Mouse (Mus musculus) limb, embryonic 11.5 days (tissue): Measurements from ENCODE around the gene Mllt10. TPM values are rescaled to one million over a fixed set of nuclear protein-coding genes. Genes with fewer than 3 reads are reported as not detected.

Source experiments
- ATAC-seq: fragments of 200-750 bp; cut with Nextera tagmentation; 2 replicates; pipeline ENCODE4 v1.8.0; 2017; ENCODE audit warnings: low read depth; ENCODE audit not compliant: insufficient number of reproducible peaks, low FRiP score, low TSS enrichment
- DNase-seq: peaks from one replicate; pipeline ENCODE4 v3.0.0-alpha.2; 2015; ENCODE audit warnings: low spot score
- H3K27ac ChIP-seq: fragments of 300-500 bp; sonication (generic); replicated peaks from 2 replicates; pipeline ENCODE4 v1.5.1; 2014; ENCODE audit warnings: low read depth, mild to moderate bottlenecking, low read length
- H3K27me3 ChIP-seq: fragments of 300-500 bp; sonication (generic); 2 replicates; pipeline ENCODE4 v1.6.1; 2014; ENCODE audit warnings: mild to moderate bottlenecking, low read length, mixed read lengths; ENCODE audit not compliant: control insufficient read depth, insufficient read depth
- H3K36me3 ChIP-seq: fragments of 300-500 bp; sonication (generic); 2 replicates; pipeline ENCODE4 v1.6.1; 2014; ENCODE audit warnings: mild to moderate bottlenecking, low read length, moderate library complexity, mixed read lengths; ENCODE audit not compliant: control insufficient read depth, insufficient read depth
- H3K4me1 ChIP-seq: fragments of 300-500 bp; sonication (generic); 2 replicates; pipeline ENCODE4 v1.6.1; 2014; ENCODE audit warnings: low read length, mixed read lengths; ENCODE audit not compliant: control insufficient read depth, insufficient read depth
- H3K4me2 ChIP-seq: fragments of 300-500 bp; sonication (generic); 2 replicates; pipeline ENCODE4 v1.6.1; 2014; ENCODE audit warnings: low read depth, mild to moderate bottlenecking, moderate library complexity; ENCODE audit not compliant: severe bottlenecking
- H3K4me3 ChIP-seq: fragments of 300-500 bp; sonication (generic); 2 replicates; pipeline ENCODE4 v1.5.1; 2014; ENCODE audit warnings: low read depth, low read length
- H3K9ac ChIP-seq: fragments of 300-500 bp; sonication (generic); 2 replicates; pipeline ENCODE4 v1.6.1; 2014; ENCODE audit warnings: mild to moderate bottlenecking, low read length
- H3K9me3 ChIP-seq: fragments of 300-500 bp; sonication (generic); 2 replicates; pipeline ENCODE4 v1.6.1; 2016; ENCODE audit warnings: low read length; ENCODE audit not compliant: control insufficient read depth
- WGBS: fragments of 180-500 bp; shearing (Covaris S2); extraction: QIAGEN DNeasy Blood & Tissue Kit; methylation state at CpG from one replicate; pipeline ENCODE4 v1.1.7; 2014; 5-methylcytosine and 5-hydroxymethylcytosine counted together
- microRNA-seq: library from miRNA; unstranded; fragments of <30 nt; microRNA quantifications from one replicate; pipeline ENCODE4, GENCODE M21; 2016
- polyA plus RNA-seq: library from polyadenylated mRNA; unstranded; fragments of >200 nt; fragmentation: Nextera tagmentation; extraction: Ambion mirVana; gene quantifications from 2 replicates; pipeline ENCODE4 v1.2.1, GENCODE M21; 2014

Mllt10 gene
- polyA plus RNA-seq, 1 experiment from 2014 or later = 46.3 TPM

DNA sequence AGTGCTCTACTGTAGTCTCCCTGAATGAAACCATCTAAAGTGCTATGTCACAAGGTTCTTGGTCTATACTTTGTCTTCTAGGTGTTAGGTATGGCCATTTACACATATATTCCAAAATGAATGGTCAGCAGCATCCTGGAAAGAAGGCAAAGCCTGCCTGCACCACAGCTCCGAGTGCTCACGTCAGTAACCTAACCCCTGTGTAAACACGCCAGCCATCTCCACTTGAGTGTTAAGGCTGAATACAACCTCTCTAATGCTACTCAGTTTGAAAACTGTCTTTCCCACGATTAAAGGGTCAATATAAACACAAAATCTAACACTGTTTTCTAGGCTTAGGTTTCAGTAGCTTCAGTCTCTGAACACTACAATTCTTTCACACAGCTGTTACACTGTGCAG, 176.1 kb downstream of the Mllt10 start:
- 39% methylated on average over 4 of the region's 4 CpGs for WGBS

DNA sequence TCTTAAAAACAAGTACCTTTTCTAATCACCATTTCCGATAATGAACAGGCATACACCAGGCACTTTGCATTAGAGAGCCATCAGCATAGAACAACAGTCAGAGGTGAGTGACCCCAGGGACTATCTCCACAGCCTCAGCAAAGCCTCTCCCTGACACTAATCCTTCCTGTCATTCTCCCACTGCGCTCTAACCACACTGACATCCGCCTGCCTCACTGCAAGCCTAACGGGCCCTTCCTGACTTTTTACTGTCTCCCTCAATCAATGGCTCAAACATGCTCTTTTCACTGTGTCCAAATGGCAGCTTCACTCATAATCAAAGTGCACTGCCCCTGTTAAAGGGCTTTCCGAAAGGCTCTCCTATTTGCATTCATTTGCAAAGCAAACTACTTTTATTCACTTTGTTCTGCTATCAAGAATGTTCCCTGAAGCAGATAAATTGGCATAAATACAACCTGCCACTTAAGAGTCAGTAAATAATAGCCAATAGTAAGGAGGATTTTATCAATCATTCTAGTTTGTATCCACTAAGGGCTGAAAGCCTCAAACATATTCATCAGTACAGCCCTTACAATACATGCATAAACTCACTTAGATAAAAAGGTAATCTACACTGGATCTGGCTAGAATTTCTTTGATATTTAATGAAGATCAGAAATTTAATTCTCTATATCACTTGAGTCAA, 178.0 kb downstream of the Mllt10 start:
- H3K9ac ChIP-seq = no peak overlapping the region
- no peak overlapping the region for H3K27ac ChIP-seq
- H3K9me3 ChIP-seq = no peaks in the 10 kb centered on the region
- no peak overlapping the region for H3K4me2 ChIP-seq
- H3K4me3 ChIP-seq = no peak overlapping the region
- ATAC-seq (no peak), DNase-seq (no peak)
- 12% methylated on average over 5 of the region's 5 CpGs for WGBS
- no peaks in the 10 kb centered on the region for H3K36me3 ChIP-seq
- peaks cover 15% of the 10 kb centered on the region; the same call in 1 of the 2 replicates for H3K4me1 ChIP-seq
- H3K27me3 ChIP-seq = no peaks in the 10 kb centered on the region

More for the DNA sequence above, 176.1 kb downstream of the Mllt10 start:
- no peak overlapping the region for H3K4me2 ChIP-seq
- no peak overlapping the region for H3K9ac ChIP-seq
- no peaks in the 10 kb centered on the region for H3K36me3 ChIP-seq
- no peaks in the 10 kb centered on the region for H3K9me3 ChIP-seq
- DNase-seq (no peak), ATAC-seq (no peak)
- no peak overlapping the region for H3K4me3 ChIP-seq
- H3K27ac ChIP-seq = no peak overlapping the region
- no peaks in the 10 kb centered on the region for H3K27me3 ChIP-seq
- peaks cover 15% of the 10 kb centered on the region; the same call in 1 of the 2 replicates for H3K4me1 ChIP-seq

DNA sequence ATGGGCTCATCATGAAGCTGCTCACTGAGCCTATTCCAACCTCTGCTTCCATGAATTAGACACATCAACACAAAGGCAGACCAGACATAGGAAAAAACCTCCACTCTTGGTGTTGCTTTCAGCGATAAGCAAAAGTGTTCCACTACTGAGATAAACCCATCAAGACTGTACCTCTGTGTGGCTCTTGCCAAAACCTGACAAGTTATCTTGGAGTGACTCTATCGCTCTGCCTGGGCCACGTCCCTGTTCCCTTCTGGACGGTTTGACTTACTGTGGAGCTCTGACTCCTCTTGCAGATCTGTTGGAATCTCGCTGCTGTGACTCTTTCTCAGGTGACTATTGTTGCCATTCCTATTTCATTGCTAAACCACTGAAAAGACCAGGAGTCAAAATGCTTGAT, 180.5 kb downstream of the Mllt10 start:
- no peaks in the 10 kb centered on the region for H3K36me3 ChIP-seq
- no peaks in the 10 kb centered on the region for H3K27me3 ChIP-seq

GRCm38 (mm10) chr2:18249224-18249623, 194.2 kb downstream of the Mllt10 start:
- Histone ChIP-seq H3K36me3 (no peaks in the 10 kb centered on the region), H3K4me2 (no peak overlapping the region), H3K27me3 (no peaks in the 10 kb centered on the region), H3K9me3 (no peaks in the 10 kb centered on the region), H3K4me1 (no peaks in the 10 kb centered on the region), H3K9ac (no peak overlapping the region), H3K27ac (no peak overlapping the region), H3K4me3 (no peak overlapping the region)
- WGBS = 91% methylated on average over 3 of the region's 3 CpGs
- DNase-seq (no peak), ATAC-seq (no peak)

More for the DNA sequence above, 180.5 kb downstream of the Mllt10 start:
- H3K9ac ChIP-seq = no peak overlapping the region
- H3K4me2 ChIP-seq = no peak overlapping the region
- no peak overlapping the region for H3K4me3 ChIP-seq
- no peak for DNase-seq
- H3K4me1 ChIP-seq = peaks cover 5% of the 10 kb centered on the region; the same call in 1 of the 2 replicates
- 95% methylated on average over 5 of the region's 5 CpGs for WGBS
- no peaks in the 10 kb centered on the region for H3K9me3 ChIP-seq
- no peak overlapping the region for H3K27ac ChIP-seq
- ATAC-seq = no peak

Small RNA genes lying within 50 kb of the gene (microRNA-seq; reads per million reads assigned to microRNA genes)
- gene Gm23638 (not detected), gene Mir7655 (10.7 reads per million, percentile 20 among the genes with 10 or more reads in this experiment)

Other genes starting within 250 kb of the Mllt10 start
- gene H2al2a, start 58.3 kb upstream of the Mllt10 start, polyA plus RNA-seq = not detected in 2 replicates
- 10.4 and 11.9 TPM in 2 replicates for gene A930004D18Rik, start 17.5 kb upstream of the Mllt10 start, polyA plus RNA-seq
- gene Skida1, start 6.2 kb upstream of the Mllt10 start, polyA plus RNA-seq = 11.7 and 13.8 TPM in 2 replicates